Mouse (Mus musculus) kidney, adult 18-20 months (tissue): ENCODE data around the gene Trpm7.
"Not testable (repeated sequence)": the region's sequence is repeated elsewhere in the genome, so short reads cannot be mapped to it uniquely, and the experiment has no call there.

ENCODE experiments used
- DNase-seq: peaks from one replicate; pipeline ENCODE4 v3.0.0; 2021

Gene Trpm7

DNA sequence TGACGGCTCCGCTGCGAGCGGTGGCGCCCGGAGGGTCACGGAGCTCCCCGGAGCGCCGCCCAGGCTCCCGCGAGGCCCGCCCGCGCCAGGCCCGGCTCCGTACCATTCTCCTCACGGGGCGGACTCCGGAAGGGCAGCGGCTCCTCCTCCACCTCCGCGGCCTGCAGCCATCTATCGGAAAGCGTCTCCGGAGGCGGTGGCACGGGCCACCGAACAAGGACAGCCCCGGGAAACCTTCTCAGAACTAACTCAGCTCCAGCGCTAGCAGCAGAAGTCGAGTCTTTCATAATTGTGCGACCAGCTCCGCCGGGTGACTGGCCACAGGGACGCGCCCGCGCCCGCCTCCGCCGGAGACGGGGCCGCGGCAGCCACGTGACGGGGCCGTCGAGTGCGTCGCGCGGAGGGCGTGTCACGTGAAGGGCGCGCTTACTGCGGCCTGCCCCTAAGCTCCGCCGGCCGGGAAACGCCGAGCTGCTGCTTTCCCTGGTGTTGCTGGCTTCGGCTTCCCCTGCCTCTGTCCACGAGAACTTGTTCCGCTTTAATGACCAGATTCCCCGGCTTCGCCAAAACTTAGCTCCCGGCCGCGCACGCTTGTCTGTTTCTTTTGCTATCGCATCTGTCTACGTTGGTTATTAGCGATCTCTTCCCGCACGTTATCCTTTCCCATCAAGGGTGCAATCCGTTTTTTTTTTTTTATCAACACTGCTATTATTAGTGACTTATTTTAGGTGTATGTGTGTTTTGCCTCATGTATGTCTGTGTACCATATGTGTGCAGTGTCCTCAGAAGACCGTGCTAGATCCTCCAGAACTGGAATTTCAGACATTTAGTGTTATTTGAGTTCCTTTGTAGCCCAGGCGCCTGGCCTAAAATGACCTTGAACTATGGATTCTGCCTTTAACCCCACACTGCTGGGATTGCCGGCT, at the start of gene Trpm7:
Trpm7 (minus strand) TSS at position 360 of the 926 bp plus-strand sequence.
- DNase-seq = peak; percentile 95

DNA sequence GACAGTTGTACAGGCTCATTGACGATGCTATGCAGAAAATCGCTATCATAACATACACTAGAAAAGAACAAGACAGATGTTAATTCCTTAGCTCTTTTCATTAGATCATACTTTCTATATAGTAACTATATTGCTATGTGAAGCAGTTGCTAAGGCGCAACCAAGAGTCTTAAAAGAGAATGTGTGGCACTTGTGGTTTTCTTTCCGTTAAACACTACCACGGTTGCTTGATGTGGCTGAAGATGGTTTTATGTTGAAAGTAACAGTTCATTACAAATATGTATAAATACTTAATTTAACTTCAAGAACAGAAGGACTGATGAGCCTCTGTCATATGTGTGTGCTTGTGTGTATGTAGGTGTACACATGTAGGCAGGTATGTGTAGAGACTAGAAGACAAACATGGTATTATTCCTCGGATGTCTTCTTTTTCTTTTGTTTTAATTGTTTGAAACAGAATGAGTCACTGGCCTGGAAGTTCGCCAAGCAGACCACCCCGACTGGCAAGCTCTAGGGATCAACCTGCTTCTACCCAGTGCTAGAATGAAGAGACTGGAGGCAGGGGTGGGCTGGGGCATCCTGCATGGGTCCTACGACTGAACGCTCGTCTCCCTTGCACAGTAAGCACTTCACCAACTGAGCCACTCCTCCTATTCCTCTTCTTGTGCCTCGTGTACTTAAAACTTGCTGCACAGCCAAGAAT, 44.5 kb upstream of the Trpm7 start:
- DNase-seq = no peak

DNA sequence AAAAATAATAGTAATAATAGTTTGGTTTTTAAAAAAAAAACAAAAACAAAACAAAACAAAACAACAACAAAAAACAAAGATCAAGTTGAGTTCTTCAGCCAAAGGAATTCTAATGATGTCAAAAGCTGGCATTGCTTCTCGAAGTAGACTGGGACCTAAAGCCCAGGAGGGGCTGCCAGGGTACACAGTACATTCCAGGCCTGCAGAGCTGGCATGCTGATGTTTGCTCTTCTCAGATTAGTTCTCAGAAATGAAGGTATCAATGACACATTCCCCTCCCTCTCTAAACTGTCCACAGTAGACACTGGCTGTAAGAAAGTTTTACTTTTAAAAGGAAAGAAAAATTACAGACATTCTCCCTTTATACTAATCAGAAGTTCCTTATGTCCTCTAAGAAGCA, 40.2 kb upstream of the Trpm7 start:
- DNase-seq = no peak

DNA sequence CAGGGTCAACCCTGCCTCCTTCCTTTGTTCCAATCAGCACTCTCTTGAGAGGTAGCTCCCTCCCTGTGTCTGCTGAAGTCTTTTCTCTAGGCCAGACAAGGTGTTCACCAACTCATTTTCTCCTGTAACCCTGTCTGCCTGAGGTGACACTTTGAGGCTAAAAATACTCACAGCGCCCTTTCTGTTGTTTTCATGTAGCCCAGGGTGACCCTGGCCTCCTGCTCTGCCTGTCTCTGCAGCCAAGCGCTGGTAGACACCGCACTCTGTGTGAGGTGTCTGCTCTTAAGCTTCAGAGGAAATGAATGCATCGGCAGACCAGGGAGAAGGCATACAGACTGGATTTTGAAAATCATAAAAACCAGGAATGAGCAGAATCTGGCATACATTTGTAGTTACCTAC, 38.1 kb upstream of the Trpm7 start:
- no peak for DNase-seq

DNA sequence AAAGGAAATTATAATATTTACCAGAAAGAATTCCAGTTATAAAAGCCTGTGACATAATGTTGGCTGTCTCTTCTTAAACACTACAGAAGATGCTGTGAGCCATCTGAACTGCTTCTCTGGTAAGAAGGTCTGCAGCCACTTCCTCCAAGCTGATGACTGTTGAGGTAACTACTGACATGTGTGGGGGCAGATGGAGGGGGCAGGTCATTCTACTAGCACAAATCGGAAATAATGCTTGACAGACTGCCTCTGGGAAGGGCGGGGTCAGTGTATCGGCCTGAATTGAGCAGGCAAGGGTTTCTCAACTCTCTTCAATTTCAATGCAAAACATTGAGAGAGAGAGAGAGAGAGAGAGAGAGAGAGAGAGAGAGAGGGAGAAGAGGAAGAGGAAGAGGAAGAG, 28.1 kb upstream of the Trpm7 start:
- DNase-seq = no peak

DNA sequence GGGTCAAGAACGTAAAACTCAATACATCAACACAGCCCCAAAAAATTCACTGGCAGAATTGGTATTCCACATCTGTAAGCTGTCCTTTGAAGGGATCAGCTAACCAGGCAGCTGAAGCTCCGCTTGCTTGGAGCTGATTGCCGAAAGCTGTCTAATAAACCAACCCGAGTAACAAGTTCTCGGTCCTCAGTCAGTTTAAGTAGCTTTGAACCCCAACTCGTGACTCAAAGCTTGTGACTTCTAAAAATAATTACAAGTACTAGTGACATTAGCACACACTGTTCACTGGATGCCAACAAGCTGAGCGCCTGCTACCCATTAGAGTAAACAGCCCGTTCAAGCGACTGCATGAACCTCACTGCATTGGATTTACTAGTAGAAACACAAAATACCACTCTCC, 21.5 kb upstream of the Trpm7 start:
- peak; percentile 63 for DNase-seq

DNA sequence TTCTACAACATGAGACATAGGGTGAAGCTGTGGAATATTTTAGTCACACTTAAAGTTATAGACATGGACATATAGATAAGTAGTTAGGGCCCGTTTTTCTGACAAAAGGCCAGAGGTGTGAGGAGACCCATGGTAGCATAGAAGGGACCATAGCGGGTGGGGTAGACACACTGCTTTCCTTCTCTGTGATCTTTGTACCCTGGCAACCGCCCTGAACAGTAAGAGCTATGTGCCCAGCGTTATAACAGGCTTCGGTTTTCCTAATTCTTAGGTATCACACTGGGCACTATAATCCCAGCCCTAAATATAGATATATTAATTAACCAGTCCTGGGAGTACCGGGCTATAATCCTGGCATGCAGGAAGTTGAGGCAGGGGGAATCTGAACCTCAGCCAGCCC, 20.9 kb upstream of the Trpm7 start:
- peak; percentile 54 for DNase-seq

DNA sequence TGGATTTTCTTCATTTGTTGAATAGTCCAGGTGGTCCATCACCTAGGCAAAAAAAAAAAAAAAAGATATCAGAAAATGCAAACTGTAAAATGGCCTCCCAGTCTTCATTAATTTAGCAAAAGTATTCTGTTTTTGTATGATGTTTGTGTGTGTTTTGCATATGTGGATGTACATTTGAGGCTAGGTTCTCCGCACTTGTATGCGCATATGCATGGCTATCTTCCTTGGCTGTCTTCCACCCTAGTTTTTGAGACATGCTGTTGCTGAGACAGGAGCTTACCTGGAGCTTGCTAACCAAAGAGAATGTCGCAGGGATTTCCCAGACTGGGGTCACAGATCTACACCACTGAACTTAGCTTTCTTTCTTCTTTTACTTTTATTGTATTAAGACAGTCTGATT, 18.2 kb upstream of the Trpm7 start:
- DNase-seq = no peak

DNA sequence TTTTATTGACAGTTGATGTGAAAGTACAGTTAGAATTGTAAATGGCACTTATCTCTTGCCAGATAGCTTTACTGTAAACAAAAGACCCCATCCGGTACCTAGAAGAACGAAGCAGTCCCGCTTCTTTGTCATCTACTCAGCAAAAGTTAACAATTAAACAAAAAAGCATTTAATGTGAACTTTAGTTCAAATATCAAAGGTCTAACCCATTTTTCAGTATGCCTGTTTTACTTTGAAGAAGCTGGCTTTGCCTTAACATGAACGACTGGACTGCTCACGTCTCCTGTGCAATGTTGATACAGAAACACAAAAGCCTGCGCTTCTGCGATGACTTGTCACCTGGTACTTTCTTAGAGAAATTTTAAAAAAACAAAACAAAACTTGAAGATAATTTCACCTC, 16.3 kb upstream of the Trpm7 start:
- DNase-seq = no peak

DNA sequence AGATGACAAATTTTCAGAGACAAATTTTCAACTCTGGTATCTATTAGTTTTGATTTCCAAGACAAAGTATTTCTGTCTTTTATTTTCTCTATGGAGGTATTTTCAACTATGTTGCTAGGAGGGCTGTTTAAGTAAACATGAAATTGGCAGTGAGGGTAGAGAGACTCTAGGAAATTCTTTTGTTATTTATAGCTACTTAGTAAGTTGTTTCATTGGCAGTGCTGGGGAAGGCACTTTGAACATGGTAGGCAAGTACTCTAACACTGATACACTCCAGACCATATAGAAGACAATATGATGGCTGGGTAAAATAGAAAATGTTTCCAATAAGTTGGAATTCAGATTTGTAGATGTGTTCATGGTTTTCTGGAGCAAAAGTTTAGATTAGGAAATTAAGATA, 15.7 kb upstream of the Trpm7 start:
- no peak for DNase-seq

DNA sequence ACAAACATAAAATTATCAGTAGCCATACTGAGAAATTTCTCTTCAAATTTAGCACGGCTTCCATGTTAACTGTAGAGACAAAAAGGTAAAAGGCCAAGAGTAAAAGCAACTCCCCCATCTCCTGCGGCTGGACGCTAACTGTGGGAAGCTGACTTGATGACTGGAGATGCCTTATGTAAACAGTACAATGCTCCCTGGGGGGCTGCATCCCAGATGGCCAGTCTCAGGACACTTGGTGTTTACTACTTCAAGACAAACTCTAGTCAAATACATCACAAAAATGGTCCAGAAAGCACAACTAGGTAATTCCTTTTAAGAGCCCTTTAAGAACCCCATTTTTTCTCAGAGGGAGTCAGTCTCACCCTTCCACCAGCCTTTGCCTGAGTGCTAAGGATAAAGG, 11.1 kb upstream of the Trpm7 start:
- DNase-seq = no peak

DNA sequence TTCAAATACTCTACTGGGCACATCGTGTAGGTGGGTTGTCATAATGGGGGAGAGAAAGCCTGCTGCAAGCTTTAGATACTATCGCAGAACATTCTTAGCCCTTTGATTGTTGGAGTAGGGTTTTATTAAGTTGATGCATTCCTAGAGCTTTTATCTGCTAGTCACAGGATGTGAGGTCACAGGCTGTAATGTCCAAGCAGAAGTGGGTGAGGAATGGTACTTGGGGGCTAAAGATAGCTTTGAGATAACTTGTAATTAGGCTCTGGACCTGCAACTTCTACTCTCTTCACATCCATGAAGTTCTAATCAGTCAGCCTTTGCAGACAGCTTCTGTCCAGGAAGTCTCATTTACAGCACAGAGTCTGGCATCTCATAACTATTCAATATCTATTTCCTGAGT, 9.8 kb upstream of the Trpm7 start:
- DNase-seq = no peak

DNA sequence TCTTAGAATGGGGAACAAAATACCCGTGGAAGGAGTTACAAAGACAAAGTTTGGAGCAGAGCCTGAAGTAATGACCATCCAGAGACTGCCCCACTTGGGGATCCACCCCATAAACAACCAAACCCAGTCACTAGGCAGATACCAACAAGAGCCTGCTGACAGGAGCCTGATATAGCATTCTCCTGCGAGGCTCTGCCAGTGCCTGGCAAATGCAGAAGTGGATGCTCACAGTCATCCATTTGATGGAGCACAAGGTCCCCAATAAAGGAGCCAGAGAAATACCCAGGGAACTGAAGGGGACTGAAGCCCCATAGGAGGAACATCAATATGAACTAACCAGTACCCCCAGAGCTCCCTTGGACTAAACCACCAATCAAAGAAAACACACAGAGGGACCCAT, 6.7 kb upstream of the Trpm7 start:
- DNase-seq = not testable (repeated sequence)

DNA sequence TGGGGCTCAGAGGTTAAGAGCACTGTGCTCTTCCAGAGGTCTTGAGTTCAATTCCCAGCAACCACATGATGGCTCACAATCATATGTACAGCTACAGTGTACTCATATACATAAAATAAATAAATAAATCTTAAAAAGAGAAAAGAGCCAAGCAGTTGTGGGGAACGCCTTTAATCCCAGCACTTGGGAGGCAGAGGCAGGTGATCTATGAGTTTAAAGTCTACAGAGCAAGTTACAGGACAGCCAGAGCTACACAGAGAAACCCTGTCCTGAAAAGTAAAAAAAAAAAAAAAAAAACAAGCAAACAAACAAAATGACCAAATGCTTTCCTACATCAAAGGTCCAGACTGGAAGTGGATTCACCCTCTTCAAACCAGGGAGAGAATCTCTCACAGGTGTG, 2.0 kb upstream of the Trpm7 start:
- DNase-seq = no peak

DNA sequence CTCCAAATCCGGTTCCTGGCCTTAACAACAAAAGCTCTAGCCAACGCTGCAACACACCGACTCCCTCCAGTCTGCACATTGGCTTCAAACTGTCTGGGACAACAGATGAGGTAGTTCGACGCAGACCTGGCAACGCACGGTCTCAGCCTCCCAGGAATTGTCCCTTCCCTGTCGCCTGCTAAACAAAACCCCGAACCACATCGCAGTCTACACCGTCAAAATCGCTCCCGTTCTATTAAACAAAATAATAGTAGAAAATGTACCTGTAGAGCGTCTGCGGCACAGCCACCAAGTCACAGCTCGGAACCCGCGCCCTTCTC, 554 bp downstream of the Trpm7 start:
- DNase-seq = peak; percentile 61

DNA sequence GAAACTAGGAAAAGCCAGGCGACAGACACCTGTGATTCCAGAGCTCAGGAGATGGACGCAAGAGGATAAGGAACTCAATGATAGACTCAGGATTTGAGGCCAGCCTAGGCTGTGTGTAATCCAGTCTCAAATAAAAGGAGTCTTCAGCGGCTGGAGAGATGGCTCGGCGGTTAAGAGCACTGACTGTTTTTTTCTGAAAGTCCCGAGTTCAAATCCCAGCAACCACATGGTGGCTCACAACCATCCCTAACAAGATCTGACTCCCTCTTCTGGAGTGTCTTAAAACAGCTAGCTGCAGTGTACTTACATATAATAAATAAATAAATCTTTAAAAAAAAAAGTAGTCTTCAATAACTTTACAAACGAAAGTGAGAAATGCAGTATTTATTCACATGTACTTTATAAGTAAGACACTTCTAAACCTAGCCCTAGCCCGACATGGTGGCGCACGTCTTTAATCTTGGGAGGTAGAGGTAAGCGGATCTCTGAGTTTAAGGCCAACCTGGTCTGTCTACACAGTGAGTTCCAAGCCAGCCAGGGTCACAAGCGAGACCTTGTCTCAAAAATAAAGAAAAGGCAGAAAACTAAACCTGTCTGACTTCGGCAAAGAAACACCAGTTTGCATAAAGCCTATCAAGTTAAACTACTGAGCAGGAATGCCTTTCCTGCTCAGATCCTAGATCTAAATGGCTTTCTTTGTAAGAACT, 1.1 kb downstream of the Trpm7 start:
- DNase-seq = peak; percentile 39

DNA sequence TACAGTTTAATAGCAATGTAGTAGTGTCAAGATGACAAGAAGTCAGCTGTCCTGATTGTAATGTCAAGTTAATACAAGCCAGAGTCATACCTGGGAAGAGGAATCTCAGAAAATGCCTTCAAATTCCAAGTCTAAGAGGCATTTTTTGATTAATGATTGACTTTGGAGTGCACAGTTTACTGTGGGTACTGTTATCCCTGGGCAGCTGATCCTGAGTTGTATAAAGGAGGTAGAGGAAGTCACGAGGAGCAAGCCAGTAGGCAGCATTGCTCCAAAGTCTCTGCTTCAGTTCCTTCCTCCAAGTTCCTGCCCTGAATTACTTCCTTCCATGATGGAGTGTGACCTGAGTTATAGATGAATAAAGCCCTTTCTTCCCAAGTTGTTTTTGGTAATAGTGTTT, 9.7 kb downstream of the Trpm7 start:
- DNase-seq = no peak

DNA sequence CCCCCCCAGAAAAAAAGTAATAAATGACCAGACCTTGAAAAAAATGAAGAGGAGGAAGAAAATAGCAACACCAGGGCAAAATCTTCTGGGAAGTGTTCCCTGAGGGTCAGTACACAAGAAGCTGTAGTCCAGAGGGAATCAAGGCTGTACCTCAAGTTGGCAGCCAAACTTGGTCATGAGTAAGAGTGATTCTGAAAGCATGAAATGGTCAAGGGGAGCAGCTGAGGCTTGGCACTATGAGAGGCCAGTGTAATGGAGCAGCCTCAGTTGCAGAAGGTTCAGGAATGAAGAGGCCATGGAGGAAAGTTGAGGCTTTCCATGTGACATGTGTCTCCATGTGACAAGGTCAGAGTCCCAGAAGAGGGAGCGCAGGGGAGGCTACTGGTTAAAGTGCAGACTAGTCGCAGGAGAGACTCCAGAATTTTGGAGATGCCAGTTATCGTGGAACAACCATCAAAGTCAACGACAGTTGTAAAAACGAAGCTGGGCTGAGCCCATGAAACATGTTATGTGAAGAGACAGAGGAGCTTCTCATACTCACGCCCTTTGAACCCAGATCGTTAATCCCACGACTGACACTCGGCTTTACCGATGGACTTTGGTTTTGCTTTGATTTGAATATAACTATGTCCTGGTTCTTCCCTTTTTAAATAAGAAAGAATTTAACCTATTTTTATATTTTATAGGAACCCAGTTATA, 10.4 kb downstream of the Trpm7 start:
- peak; percentile 44 for DNase-seq

DNA sequence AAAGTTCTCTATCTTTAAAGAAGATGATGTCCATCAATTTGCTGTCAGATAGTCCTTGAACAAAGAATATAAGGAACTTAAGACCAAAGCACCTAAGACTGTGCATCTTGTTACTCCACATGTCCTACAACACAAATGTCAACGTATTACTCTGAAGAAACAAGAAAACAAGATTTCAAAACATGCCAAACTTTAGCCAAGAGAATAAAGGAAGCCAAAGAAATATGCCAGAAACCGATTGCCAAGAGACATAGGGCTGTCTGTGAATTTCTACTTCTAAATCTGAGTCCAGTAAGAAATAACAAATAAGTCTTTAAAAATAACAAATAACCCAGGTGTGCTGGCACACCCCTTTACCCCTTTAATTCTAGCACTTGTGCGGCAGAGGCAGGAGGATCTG, 11.0 kb downstream of the Trpm7 start:
- DNase-seq = no peak

DNA sequence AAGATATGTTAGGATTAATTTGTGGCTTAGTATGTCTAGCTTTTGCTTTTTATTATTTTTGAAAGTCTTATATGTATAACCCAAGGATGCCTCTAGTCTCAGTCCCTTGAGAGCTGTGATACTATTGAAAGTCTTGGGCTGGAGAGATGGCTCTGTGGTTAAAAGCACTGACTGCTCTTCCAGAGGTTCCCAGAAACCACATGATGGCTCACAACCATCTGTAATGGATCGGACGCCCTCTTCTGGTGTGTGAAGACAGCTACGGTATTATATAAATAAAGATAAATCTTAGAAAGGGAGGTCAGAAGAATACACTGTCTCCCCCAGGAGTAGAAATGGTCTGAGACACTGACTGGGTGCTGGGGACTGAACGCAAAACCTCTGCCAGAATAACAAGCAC, 31.3 kb downstream of the Trpm7 start:
- no peak for DNase-seq

DNA sequence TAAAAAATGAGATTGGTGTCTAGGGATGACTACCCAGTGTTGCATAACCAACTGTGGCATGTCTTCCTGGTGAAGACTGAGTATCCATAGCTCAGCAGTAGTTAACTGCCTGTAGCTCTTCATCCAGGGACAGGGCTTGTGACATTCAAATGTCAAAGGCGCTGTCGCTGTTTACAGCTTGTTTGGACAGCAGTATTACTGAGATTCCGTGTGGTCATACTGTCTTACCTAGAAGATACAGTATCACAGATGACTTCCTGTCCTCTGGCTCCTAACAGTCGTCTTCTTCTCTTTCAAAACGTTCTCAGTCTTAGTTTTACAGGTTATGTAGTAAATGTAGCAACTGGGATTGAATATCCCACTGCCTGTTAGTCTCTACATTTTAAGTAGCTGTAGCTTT, 37.2 kb downstream of the Trpm7 start:
- no peak for DNase-seq

DNA sequence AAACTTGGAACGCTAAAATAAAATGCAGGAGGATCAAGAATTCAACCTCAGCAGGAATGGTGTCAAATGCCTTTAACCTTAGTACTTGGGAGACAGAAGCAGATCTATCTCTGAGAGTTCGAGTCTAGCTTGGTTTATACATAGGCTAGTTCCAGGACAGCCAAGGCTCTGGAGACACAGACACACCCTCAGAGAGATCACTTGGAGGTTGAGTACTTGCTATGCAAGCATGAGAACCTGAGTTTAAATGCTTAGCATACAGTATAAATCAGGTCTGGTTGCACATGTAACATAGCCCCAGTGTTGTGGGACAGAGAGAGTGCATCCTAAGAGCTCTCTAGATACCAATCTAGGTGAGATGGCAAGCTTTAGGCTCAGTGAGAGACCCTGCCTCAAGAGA, 58.6 kb downstream of the Trpm7 start:
- no peak for DNase-seq

DNA sequence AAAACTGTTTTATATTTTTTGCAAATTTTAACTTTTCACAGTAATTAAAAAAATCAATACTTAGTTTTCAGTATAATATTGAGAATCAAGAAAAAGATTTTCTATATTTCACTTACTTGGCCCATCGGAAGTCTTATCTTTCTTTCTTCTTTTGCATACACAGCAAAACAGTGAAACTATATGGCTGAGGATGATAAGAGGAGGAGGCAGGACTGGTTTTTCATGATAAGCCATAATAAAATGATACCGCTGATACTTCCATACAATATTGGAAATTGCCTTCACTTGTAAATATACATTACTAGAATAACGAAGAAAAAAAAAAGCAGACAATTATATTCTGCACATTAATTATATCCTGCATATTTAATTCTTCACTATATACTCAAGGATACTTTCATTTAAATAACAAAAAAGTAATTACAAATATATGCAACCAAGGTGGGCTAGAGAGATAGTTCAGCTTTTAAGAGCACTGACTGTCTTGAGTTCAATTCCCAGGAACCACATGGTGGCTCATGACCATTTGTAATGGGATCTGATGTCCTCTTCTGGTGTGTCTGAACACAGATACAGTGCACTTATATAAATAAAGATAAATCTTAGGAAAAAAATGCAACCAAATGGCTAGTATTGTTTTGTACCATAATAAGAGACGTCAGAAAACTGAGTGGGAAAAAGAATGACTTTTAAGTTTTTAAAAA, 59.2 kb downstream of the Trpm7 start:
- DNase-seq = no peak
